Mouse (Mus musculus) stomach, embryonic 16.5 days (tissue): Measurements from ENCODE around the gene 1700008O03Rik. TPM values are rescaled to one million over a fixed set of nuclear protein-coding genes. Genes with fewer than 3 reads are reported as not detected.

ENCODE experiments used
- ATAC-seq: fragments of 200-750 bp; cut with Nextera tagmentation; 2 replicates; pipeline ENCODE4 v1.8.0; 2017; ENCODE audit warnings: moderate number of reproducible peaks, moderate TSS enrichment; ENCODE audit not compliant: insufficient read depth, low FRiP score
- H3K27ac ChIP-seq: fragments of 300-500 bp; sonication (generic); 2 replicates; pipeline ENCODE4 v1.5.1; 2014; ENCODE audit warnings: low read length
- H3K27me3 ChIP-seq: fragments of 300-500 bp; sonication (generic); 2 replicates; pipeline ENCODE4 v1.6.1; 2014; ENCODE audit warnings: low read length, control low read depth, mixed read lengths; ENCODE audit not compliant: control insufficient read depth, insufficient read depth
- H3K36me3 ChIP-seq: fragments of 300-500 bp; sonication (generic); 2 replicates; pipeline ENCODE4 v1.6.1; 2014; ENCODE audit warnings: low read length; ENCODE audit not compliant: control insufficient read depth, insufficient read depth
- H3K4me1 ChIP-seq: fragments of 300-500 bp; sonication (generic); 2 replicates; pipeline ENCODE4 v1.6.1; 2014; ENCODE audit warnings: low read length, control low read depth, mixed read lengths; ENCODE audit not compliant: control insufficient read depth, insufficient read depth
- H3K4me2 ChIP-seq: fragments of 300-500 bp; sonication (generic); 2 replicates; pipeline ENCODE4 v1.6.1; 2014; ENCODE audit warnings: low read depth, low read length, mixed read lengths
- H3K4me3 ChIP-seq: fragments of 300-500 bp; sonication (generic); replicated peaks from 2 replicates; pipeline ENCODE4 v1.5.1; 2014; ENCODE audit warnings: mild to moderate bottlenecking, low read length
- H3K9ac ChIP-seq: fragments of 300-500 bp; sonication (generic); 2 replicates; pipeline ENCODE4 v1.6.1; 2014; ENCODE audit warnings: low read length
- H3K9me3 ChIP-seq: fragments of 300-500 bp; sonication (generic); replicated peaks from 2 replicates; pipeline ENCODE4 v1.6.1; 2016; ENCODE audit warnings: low read length, control low read depth; ENCODE audit not compliant: control insufficient read depth
- WGBS: fragments of 180-500 bp; shearing (Covaris S2); extraction: QIAGEN DNeasy Blood & Tissue Kit; methylation state at CpG from one replicate; pipeline ENCODE4 v1.1.7; 2014; 5-methylcytosine and 5-hydroxymethylcytosine counted together
- polyA plus RNA-seq: library from polyadenylated mRNA; unstranded; fragments of >200 nt; fragmentation: Nextera tagmentation; extraction: Ambion mirVana; gene quantifications from 2 replicates; pipeline ENCODE4 v1.2.1, GENCODE M21; 2015

1700008O03Rik gene
- polyA plus RNA-seq, 1 experiment from 2014 or later: 0.84 TPM

DNA sequence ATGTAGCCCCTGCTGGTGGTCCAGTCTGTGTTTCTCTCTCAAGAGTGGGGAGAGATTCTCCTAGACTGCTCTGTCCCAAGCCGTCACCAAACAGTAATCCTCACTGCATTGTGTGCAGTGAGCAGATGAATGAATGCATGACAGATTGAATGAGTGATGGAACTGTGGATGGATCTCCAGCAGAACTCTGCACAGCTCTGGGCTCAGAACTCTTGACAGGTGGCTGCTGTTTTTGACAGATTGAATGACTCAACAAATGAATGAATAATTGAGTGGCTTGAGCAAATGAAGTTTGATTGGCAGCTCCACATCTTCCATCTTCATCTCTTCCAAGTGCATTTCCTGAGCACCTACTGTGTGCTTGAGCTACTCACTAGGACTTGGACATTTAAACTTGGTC, 63.3 kb downstream of the 1700008O03Rik start:
- no peak overlapping the region for H3K4me2 ChIP-seq
- H3K4me3 ChIP-seq: no peak overlapping the region
- ATAC-seq: no peak
- no peaks in the 10 kb centered on the region for H3K4me1 ChIP-seq
- H3K9ac ChIP-seq: no peak overlapping the region
- H3K27me3 ChIP-seq: no peaks in the 10 kb centered on the region
- H3K27ac ChIP-seq: no peak overlapping the region
- 88% methylated on average over 1 of the region's 1 CpGs for WGBS
- H3K9me3 ChIP-seq: no peaks in the 10 kb centered on the region
- H3K36me3 ChIP-seq: no peaks in the 10 kb centered on the region

DNA sequence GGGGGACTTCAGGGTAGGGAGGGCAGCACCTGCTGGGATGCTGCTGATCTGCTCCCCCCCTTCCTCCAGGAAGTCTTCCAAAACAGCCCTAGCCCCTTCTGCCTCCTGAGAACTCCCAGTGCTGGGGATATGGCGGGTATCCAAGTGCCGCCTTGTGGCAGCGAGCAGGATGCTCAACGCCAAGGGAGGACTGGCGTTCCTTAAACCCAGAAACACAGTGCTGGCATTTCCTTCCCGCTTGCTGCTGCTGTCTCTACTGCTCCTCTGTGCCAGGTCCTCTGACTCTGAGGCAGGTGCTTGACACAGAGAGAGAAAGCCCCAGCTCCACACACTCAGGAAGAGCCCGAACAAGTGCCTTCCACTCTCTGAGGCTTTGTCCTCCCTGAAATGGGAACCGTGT, 64.7 kb downstream of the 1700008O03Rik start:
- no peaks in the 10 kb centered on the region for H3K9me3 ChIP-seq
- no peak overlapping the region for H3K4me2 ChIP-seq
- no peak for ATAC-seq
- H3K27ac ChIP-seq: no peak overlapping the region
- WGBS: 47% methylated on average over 8 of the region's 8 CpGs
- no peaks in the 10 kb centered on the region for H3K27me3 ChIP-seq
- no peak overlapping the region for H3K4me3 ChIP-seq
- H3K4me1 ChIP-seq: no peaks in the 10 kb centered on the region
- no peak overlapping the region for H3K9ac ChIP-seq
- H3K36me3 ChIP-seq: no peaks in the 10 kb centered on the region

DNA sequence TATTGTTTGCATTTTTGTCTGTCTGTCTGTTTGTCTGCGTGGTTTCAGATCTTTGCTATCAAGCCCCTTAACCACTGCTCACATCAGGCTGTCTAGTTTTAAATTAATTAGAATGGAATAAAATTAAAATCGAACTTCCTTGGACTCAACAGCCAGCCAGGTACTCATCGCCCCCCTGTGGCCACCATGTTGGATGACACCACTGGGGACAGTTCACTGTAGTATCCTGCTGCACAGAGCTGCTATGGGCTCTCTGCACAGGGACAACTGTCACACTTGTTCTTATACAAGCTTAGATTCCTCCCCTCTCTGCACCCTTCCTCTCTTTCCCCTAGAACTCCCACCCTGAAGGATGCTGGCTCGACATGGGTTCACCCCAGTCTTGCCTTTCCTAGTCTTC, 67.7 kb downstream of the 1700008O03Rik start:
- Histone ChIP-seq H3K27ac (no peak overlapping the region), H3K4me1 (no peaks in the 10 kb centered on the region), H3K4me2 (no peak overlapping the region), H3K27me3 (no peaks in the 10 kb centered on the region), H3K9ac (no peak overlapping the region), H3K4me3 (no peak overlapping the region), H3K9me3 (no peaks in the 10 kb centered on the region), H3K36me3 (no peaks in the 10 kb centered on the region)
- WGBS: 31% methylated on average over 4 of the region's 4 CpGs
- no peak for ATAC-seq

DNA sequence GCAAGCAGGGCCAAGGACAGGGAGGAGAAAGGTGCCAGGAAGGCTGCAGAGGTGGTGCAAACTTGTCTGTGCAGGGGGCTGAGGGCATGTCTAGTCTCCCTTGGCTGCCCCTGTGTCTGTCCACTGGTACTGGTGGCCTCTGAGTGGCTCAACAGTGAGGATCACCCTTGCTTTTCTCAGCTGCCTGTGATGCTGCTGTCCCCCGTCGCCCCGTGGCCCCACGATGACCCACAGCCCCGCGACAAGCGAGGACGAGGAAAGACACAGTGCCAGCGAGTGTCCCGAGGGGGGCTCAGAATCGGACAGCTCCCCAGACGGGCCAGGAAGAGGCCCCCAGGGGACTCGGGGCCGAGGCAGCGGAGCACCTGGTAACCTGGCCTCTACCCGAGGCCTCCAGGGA, 73.1 kb downstream of the 1700008O03Rik start:
- ATAC-seq: no peak
- H3K36me3 ChIP-seq: no peaks in the 10 kb centered on the region
- H3K4me1 ChIP-seq: peaks cover 11% of the 10 kb centered on the region
- H3K27me3 ChIP-seq: peaks cover 6% of the 10 kb centered on the region
- WGBS: 63% methylated on average over 16 of the region's 16 CpGs
- no peaks in the 10 kb centered on the region for H3K9me3 ChIP-seq
- H3K4me2 ChIP-seq: no peak overlapping the region
- H3K9ac ChIP-seq: no peak overlapping the region
- H3K4me3 ChIP-seq: no peak overlapping the region
- H3K27ac ChIP-seq: no peak overlapping the region

DNA sequence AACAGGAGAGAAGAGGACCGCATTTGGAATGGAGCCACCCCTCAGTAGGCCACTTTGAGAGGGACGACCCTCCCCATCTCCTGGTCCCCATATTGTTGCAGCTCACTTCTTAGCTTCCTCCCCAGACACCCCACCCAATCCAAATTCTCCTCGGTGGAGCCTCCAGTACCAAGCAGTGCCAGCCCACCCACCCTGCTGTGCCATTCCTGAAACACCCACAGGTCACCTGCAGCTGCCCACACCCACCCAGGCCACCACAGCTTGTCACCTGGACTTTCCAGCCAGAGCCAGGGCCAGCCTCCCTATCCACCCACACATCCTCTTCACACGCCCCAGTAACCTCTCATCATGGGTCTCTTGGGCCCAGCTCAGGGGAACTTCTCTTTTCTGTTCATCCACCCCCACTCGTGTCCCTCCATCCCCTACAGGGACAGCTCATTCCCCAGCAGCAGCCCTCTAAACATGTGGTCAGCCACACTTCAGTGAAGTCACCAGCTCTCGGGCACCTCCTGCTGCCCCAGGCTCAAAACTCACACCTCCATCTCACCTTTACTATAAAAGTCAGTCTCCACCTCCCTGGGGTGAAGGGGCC, 73.8 kb downstream of the 1700008O03Rik start:
- no peak for ATAC-seq
- no peak overlapping the region for H3K4me2 ChIP-seq
- no peak overlapping the region for H3K4me3 ChIP-seq
- peaks cover 6% of the 10 kb centered on the region for H3K27me3 ChIP-seq
- peak overlapping the region; percentile 72; the same call in 1 of the 2 replicates for H3K9ac ChIP-seq
- no peak overlapping the region for H3K27ac ChIP-seq
- no peaks in the 10 kb centered on the region for H3K36me3 ChIP-seq
- peaks cover 12% of the 10 kb centered on the region for H3K4me1 ChIP-seq
- H3K9me3 ChIP-seq: no peaks in the 10 kb centered on the region
- WGBS: 20% methylated on average over 6 of the region's 6 CpGs

DNA sequence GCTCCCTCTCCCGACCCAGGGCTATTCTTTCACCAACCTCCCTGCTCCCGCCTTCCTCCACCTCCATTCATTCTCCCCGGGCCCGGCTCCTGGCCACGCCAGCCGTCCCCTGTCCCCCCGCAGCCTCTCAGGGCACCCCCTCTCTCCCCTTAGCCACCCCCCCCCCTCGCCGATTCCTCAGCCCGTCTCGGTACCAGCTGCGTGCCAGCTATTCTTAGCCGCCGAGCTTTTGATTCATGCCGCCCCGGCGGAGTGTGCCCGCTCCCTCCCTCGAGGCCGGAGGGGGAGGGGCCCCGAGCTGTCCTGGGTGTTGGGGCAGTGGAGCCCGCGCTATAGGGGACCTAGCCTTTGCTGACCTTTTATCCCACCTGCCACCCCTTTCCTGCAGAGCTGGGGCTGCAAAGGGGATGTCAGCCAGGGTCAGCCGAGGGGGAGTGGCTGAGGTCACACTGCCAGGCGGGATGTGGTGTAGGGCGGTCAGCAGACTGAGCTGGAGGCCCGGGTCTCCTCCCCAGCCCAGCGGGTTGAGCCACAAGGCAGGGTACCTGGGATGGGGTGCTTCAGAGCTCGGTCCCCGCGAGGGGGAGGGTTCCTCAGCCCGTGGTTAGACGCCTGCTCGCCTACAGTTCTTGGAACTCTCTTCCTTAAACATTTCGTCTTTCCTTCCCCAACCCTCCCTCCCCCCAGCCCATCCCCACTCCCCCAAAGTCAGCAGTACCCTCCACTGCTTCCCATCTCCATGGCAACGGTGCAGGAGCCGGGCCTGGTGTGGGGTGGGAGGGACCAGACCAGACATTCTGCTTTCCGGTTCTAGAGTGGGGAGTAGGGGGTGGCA, 74.5 kb downstream of the 1700008O03Rik start:
- H3K27me3 ChIP-seq: peaks cover 6% of the 10 kb centered on the region
- 2% methylated on average over 38 of the region's 38 CpGs for WGBS
- no peak overlapping the region for H3K27ac ChIP-seq

DNA sequence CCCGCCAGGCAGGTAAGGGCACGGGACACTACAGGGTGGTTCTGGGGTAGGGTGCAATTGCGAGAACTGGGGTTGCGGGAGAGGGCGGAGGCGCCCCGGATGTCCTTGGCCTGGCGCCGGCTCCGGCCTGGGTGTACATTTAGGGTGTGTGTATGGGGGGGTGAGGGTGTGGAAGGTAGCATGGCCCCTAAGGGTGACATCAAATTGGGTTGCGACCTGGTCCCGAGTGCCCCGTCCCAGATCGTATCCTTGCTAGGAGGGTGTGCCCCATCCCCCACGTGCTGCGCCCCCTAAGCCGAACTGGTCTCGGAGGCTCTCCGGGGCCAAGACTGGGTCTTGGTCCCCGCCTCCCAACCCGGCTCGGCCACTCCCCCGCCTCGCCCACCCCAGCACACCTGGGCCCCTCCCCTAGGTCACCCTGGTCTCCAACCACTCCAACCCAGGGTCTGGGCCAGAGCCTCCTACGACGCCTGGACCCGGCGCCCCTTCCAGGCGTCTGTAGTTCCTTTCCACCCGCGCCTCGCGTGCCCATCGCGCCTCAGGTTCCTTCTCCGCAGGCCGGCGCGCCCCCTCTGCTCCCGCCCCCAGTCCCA, 75.2 kb downstream of the 1700008O03Rik start:
- H3K27ac ChIP-seq: no peak overlapping the region
- no peaks in the 10 kb centered on the region for H3K36me3 ChIP-seq
- H3K27me3 ChIP-seq: peaks cover 6% of the 10 kb centered on the region
- ATAC-seq: peak; percentile 12; the same call in 1 of the 2 replicates
- no peaks in the 10 kb centered on the region for H3K9me3 ChIP-seq
- H3K4me1 ChIP-seq: peaks cover 21% of the 10 kb centered on the region
- peak overlapping the region; percentile 56 for H3K4me3 ChIP-seq
- H3K4me2 ChIP-seq: peak overlapping the region; percentile 98
- H3K9ac ChIP-seq: peak overlapping the region; percentile 72
- WGBS: under 1% methylated on average over 40 of the region's 40 CpGs

More for the DNA sequence above, 74.5 kb downstream of the 1700008O03Rik start:
- Histone ChIP-seq H3K36me3 (no peaks in the 10 kb centered on the region), H3K4me2 (peak overlapping the region; percentile 98), H3K9me3 (no peaks in the 10 kb centered on the region), H3K9ac (peak overlapping the region; percentile 72), H3K4me1 (peaks cover 17% of the 10 kb centered on the region), H3K4me3 (peak overlapping the region; percentile 56)
- peak; percentile 9; the same call in 1 of the 2 replicates for ATAC-seq
